Mouse (Mus musculus) thymus, adult 18-20 months (tissue): Measurements from ENCODE around the gene Trim67.
"Not testable (repeated sequence)": the region's sequence is repeated elsewhere in the genome, so short reads cannot be mapped to it uniquely, and the experiment has no call there.

Experiments used
- DNase-seq, 2 experiments: peaks; one replicate each; pipeline ENCODE4 v3.0.0; 2022; ENCODE audit warnings: mixed read lengths in 2 of 2

Gene Trim67

GRCm38 (mm10) chr8:124835848-124836247 lies 43.0 kb downstream of the Trim67 start:
- DNase-seq, result no peak

GRCm38 (mm10) chr8:124836273-124836672 lies 43.4 kb downstream of the Trim67 start:
- DNase-seq, result no peak

GRCm38 (mm10) chr8:124836907-124837306 lies 44.0 kb downstream of the Trim67 start:
- no peak for DNase-seq

GRCm38 (mm10) chr8:124837956-124838355 lies 45.1 kb downstream of the Trim67 start:
- DNase-seq, result no peak

GRCm38 (mm10) chr8:124839371-124839770 lies 46.5 kb downstream of the Trim67 start:
- no peak for DNase-seq

GRCm38 (mm10) chr8:124840900-124841299 lies 48.0 kb downstream of the Trim67 start:
- no peak for DNase-seq

GRCm38 (mm10) chr8:124841775-124842174 lies 48.9 kb downstream of the Trim67 start:
- no peak for DNase-seq

- not testable (repeated sequence) for DNase-seq
Measured at GRCm38 (mm10) chr8:124842929-124843328, 50.0 kb downstream of the Trim67 start.

- DNase-seq, result no peak
Measured at GRCm38 (mm10) chr8:124845131-124845530, 52.2 kb downstream of the Trim67 start.

- no peak for DNase-seq
Measured at GRCm38 (mm10) chr8:124845573-124845972, 52.7 kb downstream of the Trim67 start.

GRCm38 (mm10) chr8:124853511-124853910 lies 60.6 kb downstream of the Trim67 start:
- DNase-seq, result no peak

- no peak for DNase-seq
Measured at GRCm38 (mm10) chr8:124859466-124859865, 66.6 kb downstream of the Trim67 start.

- DNase-seq, result no peak
Measured at GRCm38 (mm10) chr8:124860188-124860587, 67.3 kb downstream of the Trim67 start.

- DNase-seq, result peak; percentile 86
Measured at GRCm38 (mm10) chr8:124862321-124863162, 69.7 kb downstream of the Trim67 start, which contains the start of the genes Gnpat and 2810004N23Rik. TSS of gene Gnpat (plus strand) at chr8:124863033. TSS of gene 2810004N23Rik (minus strand) at chr8:124863120.

- DNase-seq, result no peak
Measured at GRCm38 (mm10) chr8:124863163-124863677, 70.3 kb downstream of the Trim67 start.

GRCm38 (mm10) chr8:124863729-124864128 lies 70.8 kb downstream of the Trim67 start:
- no peak for DNase-seq

- no peak for DNase-seq
Measured at GRCm38 (mm10) chr8:124866669-124867068, 73.8 kb downstream of the Trim67 start.

GRCm38 (mm10) chr8:124867126-124867525 lies 74.2 kb downstream of the Trim67 start:
- no peak for DNase-seq

- DNase-seq, result no peak
Measured at GRCm38 (mm10) chr8:124869708-124870107, 76.8 kb downstream of the Trim67 start.

GRCm38 (mm10) chr8:124871474-124871873 lies 78.6 kb downstream of the Trim67 start:
- no peak for DNase-seq

- DNase-seq, result no peak
Measured at GRCm38 (mm10) chr8:124872081-124872480, 79.2 kb downstream of the Trim67 start.

GRCm38 (mm10) chr8:124872690-124873089 lies 79.8 kb downstream of the Trim67 start:
- no peak for DNase-seq

- DNase-seq, result no peak
Measured at GRCm38 (mm10) chr8:124878141-124878540, 85.2 kb downstream of the Trim67 start.

- DNase-seq, result no peak
Measured at GRCm38 (mm10) chr8:124878946-124879526, 86.1 kb downstream of the Trim67 start.
